Mouse (Mus musculus): ENCODE measurements around the gene Pak1.

DNA sequence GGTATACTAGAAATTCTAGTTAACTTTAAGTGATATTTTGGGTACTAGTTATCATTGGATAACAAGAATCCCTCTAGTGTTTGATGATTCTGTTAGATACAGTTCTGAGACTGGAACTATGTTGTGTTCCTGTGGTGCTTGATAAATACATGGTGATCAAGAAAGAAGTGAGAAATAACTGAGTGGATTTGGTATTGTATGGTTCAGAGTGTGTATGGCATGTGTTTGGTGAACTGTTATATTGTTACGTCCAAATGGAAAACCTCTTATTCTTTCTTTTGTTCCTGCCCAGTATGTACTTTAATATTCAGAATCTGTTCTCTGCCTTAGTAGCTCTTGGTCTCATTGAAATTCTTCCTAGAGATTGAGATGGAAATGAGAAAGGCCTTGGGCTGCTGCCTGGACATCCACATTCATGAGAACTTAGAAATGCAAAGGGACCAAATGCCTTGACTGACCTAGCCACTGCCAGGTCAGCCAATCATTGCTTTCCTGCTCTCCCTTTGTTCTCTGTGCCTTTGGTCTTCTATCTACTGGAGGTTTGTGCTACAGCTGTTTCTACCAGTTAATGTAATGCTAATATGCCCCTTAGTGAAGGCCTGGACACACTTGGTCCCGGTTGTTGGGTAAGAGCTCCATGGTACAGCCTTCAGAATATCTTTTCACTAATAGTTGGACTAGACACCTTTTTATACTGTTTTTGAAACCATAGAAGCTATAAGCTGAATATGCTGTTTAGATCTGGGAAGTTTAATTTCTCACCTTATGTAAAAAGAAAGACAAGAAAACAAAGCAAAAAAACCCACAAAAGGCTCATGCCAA is 16.1 kb downstream of the Pak1 start:
- TF ChIP-seq CTCF (IDR thresholded peaks at IDR 0.05; ENCODE audit: control insufficient read depth, insufficient read depth, insufficient replicate concordance, low read depth, low read length) (no peak), POLR2A (IDR thresholded peaks at IDR 0.05; ENCODE audit: control insufficient read depth, low read depth, low read length) (no peak)

All from testis, adult 2 months (tissue).